In the genomic region with DNA sequence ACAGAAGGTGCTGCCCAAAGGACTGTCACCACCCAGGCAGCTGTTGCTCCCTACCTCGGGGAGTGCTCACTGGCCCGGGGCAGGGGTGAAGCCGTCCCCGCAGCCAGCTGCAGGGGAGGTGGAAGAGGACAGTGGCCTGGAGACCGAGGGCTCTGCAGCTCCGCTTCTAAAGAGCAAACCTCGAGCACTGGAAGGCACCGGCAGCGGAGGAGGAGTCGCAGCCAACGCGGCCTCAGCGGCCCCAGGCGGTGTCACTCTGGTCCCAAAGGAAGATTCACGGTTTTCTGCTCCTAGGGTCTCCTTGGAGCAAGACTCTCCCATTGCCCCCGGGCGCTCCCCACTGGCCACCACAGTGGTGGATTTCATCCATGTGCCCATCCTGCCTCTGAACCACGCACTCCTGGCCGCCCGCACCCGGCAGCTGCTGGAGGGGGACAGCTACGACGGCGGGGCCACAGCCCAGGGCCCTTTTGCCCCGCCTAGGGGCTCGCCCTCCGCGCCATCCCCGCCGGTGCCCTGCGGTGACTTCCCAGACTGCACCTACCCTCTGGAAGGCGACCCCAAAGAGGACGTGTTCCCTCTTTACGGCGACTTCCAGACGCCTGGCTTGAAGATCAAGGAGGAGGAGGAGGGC, we compare ENCODE assay signal across 8 mouse cellular contexts. TPM values are rescaled to one million over a fixed set of nuclear protein-coding genes. Genes with fewer than 3 reads are reported as not detected.
DNase-seq lines count a peak whose midpoint lies in the region; ATAC-seq lines count a peak whose summit lies in the region.

No protein-coding gene starts in this region.

- H3K27ac ChIP-seq in forebrain, embryonic 13.5 days: no peak overlapping the region
- peak overlapping the region; percentile 82 for H3K27ac ChIP-seq in hindbrain, embryonic 16.5 days (ENCODE audit: low read depth, low read length)
- no peak overlapping the region for H3K27ac ChIP-seq in limb, embryonic 11.5 days (replicated peaks; ENCODE audit: low read depth, low read length)
- peak overlapping the region; percentile 68 for H3K27ac ChIP-seq in midbrain, embryonic 14.5 days (replicated peaks; ENCODE audit: low read depth, low read length)

- WGBS in forebrain, embryonic 13.5 days: 0% methylated on average over 30 of the region's 36 CpGs
- WGBS in hindbrain, embryonic 16.5 days: under 1% methylated on average over 29 of the region's 36 CpGs
- WGBS in limb, embryonic 11.5 days: under 1% methylated on average over 35 of the region's 36 CpGs
- WGBS in midbrain, embryonic 14.5 days: under 1% methylated on average over 36 of the region's 36 CpGs

- H3K4me2 ChIP-seq in forebrain, embryonic 13.5 days: peak overlapping the region; percentile 95
- H3K4me2 ChIP-seq in hindbrain, embryonic 16.5 days (ENCODE audit: low read length): peak overlapping the region; percentile 86
- H3K4me2 ChIP-seq in limb, embryonic 11.5 days (ENCODE audit: low read depth, severe bottlenecking): peak overlapping the region; percentile 90
- peak overlapping the region; percentile 94 for H3K4me2 ChIP-seq in midbrain, embryonic 14.5 days (ENCODE audit: low read length)

- H3K4me1 ChIP-seq in forebrain, embryonic 13.5 days: peaks cover 22% of the 10 kb centered on the region
- H3K4me1 ChIP-seq in hindbrain, embryonic 16.5 days (ENCODE audit: control insufficient read depth, insufficient read depth, low read depth, low read length): peaks cover 15% of the 10 kb centered on the region
- peaks cover 4% of the 10 kb centered on the region; the same call in 1 of the 2 replicates for H3K4me1 ChIP-seq in limb, embryonic 11.5 days (ENCODE audit: control insufficient read depth, insufficient read depth, low read length)
- H3K4me1 ChIP-seq in midbrain, embryonic 14.5 days (ENCODE audit: control insufficient read depth, insufficient read depth, low read length): peaks cover 14% of the 10 kb centered on the region

- H3K27me3 ChIP-seq in forebrain, embryonic 13.5 days: peaks cover 44% of the 10 kb centered on the region
- H3K27me3 ChIP-seq in hindbrain, embryonic 16.5 days (replicated peaks; ENCODE audit: control insufficient read depth, insufficient read depth, low read length): no peaks in the 10 kb centered on the region; the same call in 1 of the 2 replicates
- peaks cover 37% of the 10 kb centered on the region for H3K27me3 ChIP-seq in limb, embryonic 11.5 days (ENCODE audit: control insufficient read depth, insufficient read depth, low read length)
- peaks cover 24% of the 10 kb centered on the region for H3K27me3 ChIP-seq in midbrain, embryonic 14.5 days (ENCODE audit: control insufficient read depth, insufficient read depth, low read length)

- ATAC-seq in cerebellum, adult (ENCODE audit: insufficient number of reproducible peaks, low FRiP score, low TSS enrichment): peak; percentile 13
- ATAC-seq in forebrain, embryonic 13.5 days: peak; percentile 67
- peak; percentile 78 for ATAC-seq in hindbrain, embryonic 16.5 days
- ATAC-seq in limb, embryonic 11.5 days (ENCODE audit: insufficient number of reproducible peaks, low FRiP score, low TSS enrichment, low read depth): peak; percentile 33; the same call in 1 of the 2 replicates
- peak; percentile 76 for ATAC-seq in midbrain, embryonic 14.5 days (ENCODE audit: low FRiP score, low TSS enrichment)

- peak overlapping the region; percentile 62 for H3K4me3 ChIP-seq in forebrain, embryonic 13.5 days
- H3K4me3 ChIP-seq in hindbrain, embryonic 16.5 days (ENCODE audit: low read length): peak overlapping the region; percentile 69
- peak overlapping the region; percentile 52 for H3K4me3 ChIP-seq in limb, embryonic 11.5 days (ENCODE audit: low read depth, low read length)
- H3K4me3 ChIP-seq in midbrain, embryonic 14.5 days (replicated peaks; ENCODE audit: low read depth, low read length): peak overlapping the region; percentile 67

- DNase-seq in adrenal gland, adult (ENCODE audit: inconsistent age in 2 of 2, low spot score in 1 of 2): peak; percentile 14 to 73
- no peak for DNase-seq in adrenal gland, adult 8-10 months
- DNase-seq in limb, embryonic 11.5 days (ENCODE audit: low spot score): peak; percentile 59
- peak; percentile 68 for DNase-seq in midbrain, embryonic 14.5 days
- DNase-seq in urinary bladder, postnatal 25 days (ENCODE audit: low spot score): peak; percentile 6

- H3K36me3 ChIP-seq in forebrain, embryonic 13.5 days (ENCODE audit: poor library complexity, severe bottlenecking): no peaks in the 10 kb centered on the region
- H3K36me3 ChIP-seq in hindbrain, embryonic 16.5 days (ENCODE audit: control insufficient read depth, insufficient read depth, low read length): no peaks in the 10 kb centered on the region
- H3K36me3 ChIP-seq in limb, embryonic 11.5 days (ENCODE audit: control insufficient read depth, insufficient read depth, low read length): no peaks in the 10 kb centered on the region
- H3K36me3 ChIP-seq in midbrain, embryonic 14.5 days (ENCODE audit: control insufficient read depth, insufficient read depth, low read length): no peaks in the 10 kb centered on the region

- peak overlapping the region; percentile 70 for H3K9ac ChIP-seq in forebrain, embryonic 13.5 days
- H3K9ac ChIP-seq in hindbrain, embryonic 16.5 days (ENCODE audit: low read depth, low read length): peak overlapping the region; percentile 86
- H3K9ac ChIP-seq in limb, embryonic 11.5 days (ENCODE audit: low read length): peak overlapping the region; percentile 58
- peak overlapping the region; percentile 77 for H3K9ac ChIP-seq in midbrain, embryonic 14.5 days (replicated peaks; ENCODE audit: low read length)

- no peaks in the 10 kb centered on the region for H3K9me3 ChIP-seq in forebrain, embryonic 13.5 days (replicated peaks)
- H3K9me3 ChIP-seq in hindbrain, embryonic 16.5 days (ENCODE audit: control insufficient read depth, low read length): no peaks in the 10 kb centered on the region
- 0 out of 2 replicates have a peak, but pooled peaks cover 3% of the 10 kb centered on the region for H3K9me3 ChIP-seq in limb, embryonic 11.5 days (ENCODE audit: control insufficient read depth, low read length)
- H3K9me3 ChIP-seq in midbrain, embryonic 14.5 days (ENCODE audit: control insufficient read depth, low read length): no peaks in the 10 kb centered on the region

RNA-seq across cellular contexts. Expression of gene Pgr, which starts 1.5 kb away (rescaled TPM):
- total RNA-seq in adrenal gland, adult 8-10 months (2022): 1 to 10 TPM in 1 of 4 experiments, under 1 TPM in 3; 0.31 to 1.0 (median 0.56) TPM
- 0.36 and 0.60 TPM in 2 replicates for polyA plus RNA-seq in forebrain, embryonic 13.5 days (2015; fragmentation: Nextera tagmentation; extraction: Ambion mirVana)
- polyA plus RNA-seq in hindbrain, embryonic 16.5 days (2015; fragmentation: Nextera tagmentation; extraction: Ambion mirVana): 4.2 TPM in 2 replicates
- 0.15 and 0.34 TPM in 2 replicates for polyA plus RNA-seq in limb, embryonic 11.5 days (2014; fragmentation: Nextera tagmentation; extraction: Ambion mirVana)
- polyA plus RNA-seq in midbrain, embryonic 14.5 days (2014; fragmentation: Nextera tagmentation; extraction: Ambion mirVana): 1.9 and 2.5 TPM in 2 replicates

Comparison
In these comparisons a context has a peak if more than half of its experiments do, and no peak if none do; other contexts are left out.
1. ATAC-seq: peak in every context shown above with its lines; median percentile 78 in hindbrain, embryonic 16.5 days; 76 in midbrain, embryonic 14.5 days; 67 in forebrain, embryonic 13.5 days; 33 in limb, embryonic 11.5 days; 13 in cerebellum, adult.
2. H3K27ac ChIP-seq: peak in hindbrain, embryonic 16.5 days (single experiment) and midbrain, embryonic 14.5 days (single experiment); none in forebrain, embryonic 13.5 days (single experiment) and limb, embryonic 11.5 days (single experiment).
3. Peak in every context shown above with its lines, with median percentiles within 50 percentile points of each other: H3K4me2 ChIP-seq, H3K4me3 ChIP-seq and H3K9ac ChIP-seq.